Mouse (Mus musculus) urinary bladder, postnatal 14 days (tissue): ENCODE measurements around the gene Klf13.

ENCODE experiments used
- DNase-seq: peaks from one replicate; pipeline ENCODE4 v3.0.0; 2021; ENCODE audit warnings: low spot score

Klf13 gene

DNA sequence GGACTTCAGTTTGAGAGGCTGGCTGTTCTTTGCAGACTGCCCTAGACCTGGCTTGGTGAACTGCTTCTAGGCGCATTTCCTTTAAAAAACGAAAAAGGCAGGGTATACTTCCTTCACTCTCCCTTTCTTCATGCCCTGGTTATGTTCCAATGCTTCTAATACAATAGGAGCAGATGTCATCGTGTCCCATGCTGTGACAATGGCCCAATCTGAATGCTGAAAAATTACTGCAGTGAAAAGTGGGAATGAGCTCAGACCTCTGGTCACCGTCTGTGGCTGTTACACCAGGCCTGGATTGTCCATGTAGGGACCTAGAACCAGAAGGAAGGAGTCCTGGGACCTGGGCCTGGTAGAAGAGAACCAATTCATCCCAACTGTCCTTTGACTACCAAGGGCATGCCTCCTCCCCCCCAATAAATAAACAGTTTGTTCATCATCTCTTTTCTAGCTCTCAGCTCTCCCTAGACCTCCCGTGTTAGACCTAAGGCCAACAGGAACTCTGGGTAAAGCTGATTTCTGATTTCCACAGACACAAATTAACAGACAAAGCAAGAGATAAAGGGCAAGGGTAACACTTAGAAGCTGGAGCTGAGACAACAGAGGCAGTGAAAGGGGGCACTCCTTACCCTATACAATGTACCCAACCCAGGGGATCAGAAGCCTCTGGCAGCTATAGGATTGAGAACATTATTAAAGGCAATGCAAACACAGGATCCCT lies 30.8 kb downstream of the Klf13 start:
- no peak for DNase-seq

- no peak for DNase-seq
These were observed 33.1 kb downstream of the Klf13 start for GRCm38 (mm10) chr7:63905642-63906041.

DNA sequence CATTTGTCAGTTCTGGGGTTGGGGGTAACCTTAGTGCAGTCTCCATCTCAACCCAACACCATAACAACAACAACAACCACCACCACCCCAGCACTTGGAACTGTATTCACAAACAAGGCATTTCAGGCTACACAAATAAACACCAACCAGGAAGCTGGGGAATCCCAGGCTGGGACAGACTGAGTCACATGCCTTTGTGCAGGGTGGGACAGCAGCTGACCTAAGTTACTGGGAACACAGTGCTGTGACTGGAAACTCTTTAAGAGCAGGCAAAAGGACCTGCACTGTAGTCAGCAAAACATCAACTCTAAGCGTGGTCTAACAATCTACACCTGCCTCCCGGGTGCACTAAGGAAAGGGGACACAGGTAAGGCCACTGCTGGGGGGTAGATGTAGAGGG lies 33.5 kb downstream of the Klf13 start:
- no peak for DNase-seq

DNA sequence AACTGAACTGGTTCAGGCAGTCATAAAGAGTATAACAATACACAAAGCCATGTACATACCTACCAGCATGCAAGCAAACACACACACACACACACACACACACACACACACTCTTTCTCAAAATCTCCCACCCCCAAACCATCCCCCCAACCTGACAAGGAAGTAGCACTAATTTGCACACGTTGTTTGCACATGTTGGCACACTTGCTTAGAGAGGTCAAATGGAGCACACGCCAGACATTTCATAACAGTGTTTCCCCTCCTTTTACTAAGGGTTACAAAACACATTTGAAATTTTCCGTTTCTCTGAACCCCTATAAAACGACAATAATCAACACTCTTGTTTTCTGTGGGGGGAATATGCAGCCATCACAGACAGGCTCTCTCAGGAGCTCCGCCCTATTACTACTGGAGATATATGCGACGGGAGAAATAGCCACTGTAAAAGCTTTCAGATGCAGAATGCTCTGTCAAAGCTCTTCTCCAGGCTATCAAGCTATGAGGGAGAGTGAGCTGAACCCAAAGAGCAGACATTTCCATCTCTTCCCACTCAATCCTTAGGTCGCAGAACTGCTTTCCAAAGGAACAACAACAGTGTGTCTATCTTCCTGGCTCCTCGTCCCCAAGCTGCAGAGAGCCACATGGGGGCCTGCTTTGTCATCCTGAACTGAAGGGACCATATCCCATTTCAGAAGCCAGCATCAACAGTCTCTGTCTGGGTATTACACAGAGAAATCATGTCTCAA lies 34.9 kb downstream of the Klf13 start:
- DNase-seq = no peak

GRCm38 (mm10) chr7:63902604-63903210 lies 36.0 kb downstream of the Klf13 start:
- DNase-seq = no peak

DNA sequence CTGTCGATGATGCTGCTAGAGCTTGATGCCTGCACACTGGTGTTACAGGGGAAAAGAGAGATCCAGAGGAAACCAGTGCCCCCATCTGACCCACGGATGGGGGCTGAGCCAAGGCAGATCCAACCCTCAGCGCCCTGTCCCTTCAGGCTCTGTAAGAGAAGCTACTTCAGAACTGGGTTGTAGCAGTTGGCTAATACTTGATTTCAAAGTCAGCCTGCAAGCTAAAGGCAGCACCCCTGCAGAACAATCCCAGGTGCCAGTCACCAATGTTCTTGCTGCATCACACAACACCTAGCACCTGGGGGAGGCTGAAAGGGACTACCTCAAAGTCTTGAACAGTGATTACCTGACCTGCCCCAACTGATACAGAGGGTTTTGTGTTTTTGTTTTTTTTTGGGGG lies 36.8 kb downstream of the Klf13 start:
- DNase-seq = no peak

GRCm38 (mm10) chr7:63901346-63901745 lies 37.4 kb downstream of the Klf13 start:
- DNase-seq = no peak

DNA sequence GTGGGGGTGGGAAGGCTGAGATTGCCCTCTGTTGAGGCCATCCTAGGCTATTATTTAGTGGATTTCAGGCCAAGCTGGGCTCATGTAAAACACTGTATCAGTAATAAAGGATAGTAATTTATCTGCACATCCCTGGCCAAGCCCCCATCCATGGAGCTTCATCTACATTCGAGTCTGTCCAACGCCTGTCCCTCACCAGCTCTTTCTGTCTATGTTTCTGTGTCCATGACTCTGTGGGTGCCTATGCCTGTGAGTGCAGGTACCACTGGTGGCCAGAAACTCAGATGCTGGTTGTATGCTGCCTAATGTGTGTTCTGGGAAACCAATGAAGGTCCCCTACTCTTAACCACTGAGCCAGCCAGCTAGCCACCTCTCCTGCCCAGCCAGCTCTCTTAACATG lies 38.3 kb downstream of the Klf13 start:
- no peak for DNase-seq

DNA sequence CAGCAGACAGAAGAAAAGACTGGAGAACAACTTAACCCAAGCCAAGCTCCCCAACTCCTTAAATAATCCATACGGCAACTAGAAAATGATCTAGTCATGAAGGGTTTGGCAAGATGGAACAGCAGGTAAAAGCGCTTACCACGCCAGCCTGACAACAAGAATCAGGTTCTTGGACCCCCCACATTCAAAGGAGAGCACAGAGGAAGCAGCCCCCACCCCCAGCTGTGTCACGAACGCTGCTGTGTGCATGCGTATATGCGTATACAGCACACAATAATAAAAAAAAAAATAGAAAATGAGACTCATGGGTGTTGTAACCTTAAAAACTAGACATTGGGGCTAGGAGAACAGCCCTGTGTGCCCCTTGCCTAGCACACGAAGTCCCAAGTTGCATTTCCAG lies 38.8 kb downstream of the Klf13 start:
- no peak for DNase-seq

DNA sequence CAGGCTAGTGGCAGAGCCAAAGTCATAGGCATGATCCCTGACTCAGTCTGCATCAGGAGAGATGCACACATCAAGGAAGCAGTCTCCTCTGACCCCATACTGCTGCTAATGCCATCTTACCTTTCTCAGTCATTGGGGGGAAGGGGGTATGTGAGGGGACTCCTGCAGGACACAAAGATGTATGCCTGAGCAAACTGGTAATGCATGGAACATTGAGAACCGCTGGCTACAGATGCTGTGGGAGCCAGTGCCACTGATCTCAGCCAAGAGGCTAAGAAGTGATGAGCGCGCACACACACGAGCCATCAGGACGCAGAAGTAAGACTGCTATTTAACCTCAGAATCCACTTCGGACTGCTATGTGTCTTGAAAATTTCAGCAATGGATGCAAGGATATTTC lies 40.5 kb downstream of the Klf13 start:
- DNase-seq = no peak

DNA sequence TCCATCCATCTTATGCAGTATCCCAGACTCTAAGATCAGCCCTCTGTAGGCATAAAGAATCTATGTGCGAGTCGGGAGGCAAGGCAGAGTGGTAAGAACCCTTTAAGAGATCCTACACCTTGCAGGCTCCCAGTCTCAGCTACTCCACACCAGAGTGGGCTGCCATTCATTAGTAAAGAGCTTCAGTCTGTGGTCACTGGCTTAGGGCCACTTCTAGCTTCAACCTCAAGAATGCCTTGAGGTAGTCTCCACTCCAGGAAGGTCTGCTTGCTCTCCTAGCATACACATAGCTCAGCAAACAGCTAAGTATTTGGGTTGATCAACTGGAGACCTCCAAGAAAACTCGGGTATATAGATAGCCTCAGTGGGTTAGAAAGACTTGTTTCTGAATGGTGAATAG lies 41.1 kb downstream of the Klf13 start:
- no peak for DNase-seq

- DNase-seq = peak; percentile 94
These were observed 41.7 kb downstream of the Klf13 start for GRCm38 (mm10) chr7:63896968-63897468.

DNA sequence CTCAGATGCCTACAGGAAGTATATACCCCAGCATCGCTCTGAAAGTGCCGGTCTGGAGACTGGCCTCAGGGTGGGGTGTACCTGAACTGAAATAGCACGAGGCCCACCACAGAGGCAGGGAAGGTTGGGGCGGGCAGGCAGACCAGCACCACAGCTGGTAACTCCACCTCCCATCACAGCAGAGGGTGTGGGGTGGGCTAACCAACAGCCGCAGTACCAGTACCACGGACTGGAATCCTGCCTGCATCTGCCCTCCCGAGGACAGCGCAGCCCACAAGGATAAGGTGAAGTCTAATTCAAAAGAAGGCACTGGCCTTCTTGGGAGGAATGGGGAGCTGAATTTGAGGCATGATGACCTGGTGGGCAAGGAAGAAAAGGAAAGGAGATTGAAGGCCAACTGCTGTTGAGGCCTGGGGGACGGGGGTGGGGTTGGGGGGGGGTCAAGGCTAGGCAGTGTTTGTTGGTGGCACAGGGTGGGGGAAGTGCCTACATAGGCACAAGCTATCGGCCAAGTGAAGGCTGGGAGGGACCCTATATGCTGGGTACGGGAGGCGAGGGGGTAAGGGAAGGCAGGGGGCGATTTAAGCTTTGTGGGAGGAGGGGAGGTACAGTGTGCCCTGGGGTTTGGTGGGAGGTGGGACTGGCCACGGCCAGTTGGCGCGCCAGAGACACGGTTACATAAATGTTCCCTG lies 42.3 kb downstream of the Klf13 start:
- DNase-seq = no peak

- DNase-seq = no peak
These were observed 43.5 kb downstream of the Klf13 start for GRCm38 (mm10) chr7:63895223-63895622.

GRCm38 (mm10) chr7:63894662-63895061 lies 44.1 kb downstream of the Klf13 start:
- DNase-seq = no peak

GRCm38 (mm10) chr7:63893729-63894128 lies 45.0 kb downstream of the Klf13 start:
- DNase-seq = no peak

GRCm38 (mm10) chr7:63893201-63893600 lies 45.5 kb downstream of the Klf13 start:
- DNase-seq = no peak

GRCm38 (mm10) chr7:63891488-63892075 lies 47.1 kb downstream of the Klf13 start:
- DNase-seq = no peak

DNA sequence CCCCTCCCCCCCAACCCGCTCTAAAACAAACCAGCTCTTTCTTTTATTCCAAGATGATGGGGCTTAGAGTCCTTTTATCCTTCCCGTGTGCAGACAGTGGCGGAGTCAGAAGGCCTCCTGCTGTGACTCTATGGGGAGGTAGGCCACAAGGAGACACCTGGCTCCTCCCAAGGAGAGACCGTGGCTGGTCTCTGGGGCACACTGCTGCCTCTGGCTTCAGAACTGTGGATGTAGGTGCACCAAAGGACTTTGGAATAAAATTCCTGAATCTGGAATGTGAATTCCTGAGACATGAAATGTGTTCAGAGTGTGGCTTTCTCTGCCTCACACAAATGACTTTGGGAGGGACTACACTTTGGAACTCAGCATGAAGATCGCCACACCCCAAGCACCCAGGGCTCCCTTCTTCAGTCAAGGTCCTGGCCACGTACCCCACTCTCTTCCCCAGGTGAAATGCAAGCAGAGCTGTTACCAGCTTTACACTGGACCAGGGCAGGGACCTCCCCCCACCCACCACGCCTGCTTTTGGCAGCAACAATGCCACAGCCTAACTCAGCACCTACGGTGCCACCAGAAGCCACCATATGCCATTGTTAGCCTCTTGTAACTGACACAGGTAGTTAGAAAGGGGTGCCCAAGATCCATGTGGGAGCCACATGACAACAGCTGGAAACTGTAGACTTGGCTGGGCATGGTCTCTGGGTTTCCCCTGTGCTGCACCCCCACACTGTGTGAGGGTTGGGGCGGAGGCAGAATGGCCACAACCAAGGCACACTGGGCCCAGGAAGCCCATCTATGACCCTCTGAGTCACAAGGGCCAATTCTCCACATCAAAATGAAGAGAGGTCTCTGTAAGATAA lies 49.4 kb downstream of the Klf13 start:
- DNase-seq = no peak

GRCm38 (mm10) chr7:63888674-63889073 lies 50.0 kb downstream of the Klf13 start:
- DNase-seq = no peak

DNA sequence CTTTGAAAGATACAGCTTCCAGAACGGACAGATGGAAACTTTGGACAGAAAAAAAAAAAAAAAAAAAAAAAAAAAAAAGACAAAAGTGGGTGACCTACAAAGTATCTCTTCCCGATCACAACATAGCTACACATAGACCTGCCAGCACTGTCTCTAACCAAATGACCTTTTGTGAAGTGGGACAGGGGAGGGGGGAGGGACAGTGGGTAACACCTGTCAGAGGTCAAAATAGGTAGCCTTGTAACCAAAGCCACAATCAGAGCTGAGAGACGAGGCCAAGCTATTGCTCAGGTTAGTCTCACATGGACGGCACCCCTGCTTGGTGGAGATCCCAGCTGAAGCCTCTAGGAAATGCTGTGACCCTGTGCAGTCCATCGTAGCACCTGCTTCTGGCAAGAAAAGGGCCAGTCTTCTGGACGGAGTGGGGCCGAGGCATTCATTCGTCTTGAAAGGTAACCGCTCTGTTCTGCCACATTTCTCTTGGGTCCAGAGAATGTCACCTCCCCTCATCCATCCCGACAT lies 51.1 kb downstream of the Klf13 start:
- DNase-seq = no peak
